Mouse (Mus musculus): ENCODE results near the gene Tmem143. TPM values are rescaled to one million over a fixed set of nuclear protein-coding genes. Genes with fewer than 3 reads are reported as not detected.

Tmem143 gene
- polyA plus RNA-seq, 1 experiment from 2014 or later: 5.1 TPM

DNA sequence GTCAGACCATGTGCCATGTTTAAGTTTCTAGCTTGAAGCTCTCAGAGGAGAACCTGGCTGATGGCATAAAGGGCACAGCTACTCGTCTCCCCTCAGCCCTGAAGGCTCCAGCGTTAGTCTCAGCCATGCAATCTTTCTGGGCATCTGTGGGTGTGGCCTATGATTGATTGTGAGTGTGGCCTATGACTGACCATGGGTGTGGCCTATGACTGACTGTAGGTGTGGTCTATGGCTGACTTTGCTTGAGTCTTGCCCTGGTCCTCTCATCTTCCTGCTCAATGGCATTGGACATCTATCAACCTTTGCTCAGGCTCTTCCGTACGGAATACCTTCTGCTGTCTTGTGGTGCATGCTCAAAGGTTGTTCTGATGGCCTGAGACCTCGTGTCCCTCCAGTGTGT, 4.8 kb downstream of the Tmem143 start:
- Histone ChIP-seq H3K27me3 (ENCODE audit: control insufficient read depth, insufficient read depth, low read length) (no peaks in the 10 kb centered on the region), H3K27ac (replicated peaks; ENCODE audit: low read depth, low read length) (no peak overlapping the region), H3K4me1 (ENCODE audit: control insufficient read depth, insufficient read depth, low read length) (peaks cover 8% of the 10 kb centered on the region), H3K9ac (replicated peaks; ENCODE audit: low read length) (no peak overlapping the region), H3K4me2 (ENCODE audit: low read length) (no peak overlapping the region), H3K9me3 (ENCODE audit: control insufficient read depth, low read length) (no peaks in the 10 kb centered on the region), H3K36me3 (ENCODE audit: control insufficient read depth, insufficient read depth, low read length) (no peaks in the 10 kb centered on the region), H3K4me3 (replicated peaks; ENCODE audit: low read depth, low read length) (no peak overlapping the region)
- 64% methylated on average over 5 of the region's 5 CpGs for WGBS
- no peak for DNase-seq
- ATAC-seq (ENCODE audit: low FRiP score, low TSS enrichment): no peak

DNA sequence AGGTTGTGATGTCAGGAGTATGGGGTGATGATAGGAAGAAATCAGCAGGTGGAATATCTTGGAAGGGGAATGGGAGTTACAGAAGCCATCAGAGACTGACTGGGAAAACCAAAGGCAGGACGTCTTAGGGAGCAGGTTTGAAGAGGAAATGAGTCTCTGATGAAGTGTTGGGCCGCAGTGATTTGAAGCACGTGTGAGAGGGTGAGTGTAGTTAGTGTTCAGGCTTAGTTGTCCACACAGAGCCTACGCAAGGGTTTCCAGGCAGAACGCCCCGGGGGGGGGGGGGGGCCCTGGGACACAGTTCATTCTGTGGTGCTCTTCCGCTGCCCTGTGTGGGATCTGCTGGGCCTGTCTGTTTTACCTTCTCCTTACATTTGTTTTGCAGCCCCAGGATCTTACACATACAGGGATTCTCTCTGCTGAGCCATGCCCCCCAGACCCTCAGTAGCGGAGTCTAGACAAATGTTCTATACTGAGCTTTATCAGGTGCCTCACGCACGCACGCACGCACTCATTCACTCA, 5.8 kb downstream of the Tmem143 start:
- DNase-seq (no peak), ATAC-seq (ENCODE audit: low FRiP score, low TSS enrichment) (no peak)
- WGBS: 84% methylated on average over 12 of the region's 12 CpGs
- Histone ChIP-seq H3K36me3 (ENCODE audit: control insufficient read depth, insufficient read depth, low read length) (no peaks in the 10 kb centered on the region), H3K27me3 (ENCODE audit: control insufficient read depth, insufficient read depth, low read length) (no peaks in the 10 kb centered on the region), H3K4me2 (ENCODE audit: low read length) (no peak overlapping the region), H3K4me3 (replicated peaks; ENCODE audit: low read depth, low read length) (no peak overlapping the region), H3K4me1 (ENCODE audit: control insufficient read depth, insufficient read depth, low read length) (peaks cover 4% of the 10 kb centered on the region), H3K9me3 (ENCODE audit: control insufficient read depth, low read length) (no peaks in the 10 kb centered on the region), H3K27ac (replicated peaks; ENCODE audit: low read depth, low read length) (0 out of 2 replicates have a peak overlapping the region, but pooled peaks have one; percentile 13), H3K9ac (replicated peaks; ENCODE audit: low read length) (no peak overlapping the region)

- no peak overlapping the region for H3K27ac ChIP-seq (replicated peaks; ENCODE audit: low read depth, low read length)
- no peaks in the 10 kb centered on the region for H3K9me3 ChIP-seq (ENCODE audit: control insufficient read depth, low read length)
- H3K27me3 ChIP-seq (ENCODE audit: control insufficient read depth, insufficient read depth, low read length): no peaks in the 10 kb centered on the region
- 92% methylated on average over 9 of the region's 9 CpGs for WGBS
- no peaks in the 10 kb centered on the region for H3K4me1 ChIP-seq (ENCODE audit: control insufficient read depth, insufficient read depth, low read length)
- no peak for ATAC-seq (ENCODE audit: low FRiP score, low TSS enrichment)
- no peak overlapping the region for H3K4me2 ChIP-seq (ENCODE audit: low read length)
- no peak overlapping the region for H3K4me3 ChIP-seq (replicated peaks; ENCODE audit: low read depth, low read length)
- no peak for DNase-seq
- no peak overlapping the region for H3K9ac ChIP-seq (replicated peaks; ENCODE audit: low read length)
- H3K36me3 ChIP-seq (ENCODE audit: control insufficient read depth, insufficient read depth, low read length): peaks cover 10% of the 10 kb centered on the region; the same call in 1 of the 2 replicates
Observed at GRCm38 (mm10) chr7:45906622-45907021, 9.9 kb downstream of the Tmem143 start.

DNA sequence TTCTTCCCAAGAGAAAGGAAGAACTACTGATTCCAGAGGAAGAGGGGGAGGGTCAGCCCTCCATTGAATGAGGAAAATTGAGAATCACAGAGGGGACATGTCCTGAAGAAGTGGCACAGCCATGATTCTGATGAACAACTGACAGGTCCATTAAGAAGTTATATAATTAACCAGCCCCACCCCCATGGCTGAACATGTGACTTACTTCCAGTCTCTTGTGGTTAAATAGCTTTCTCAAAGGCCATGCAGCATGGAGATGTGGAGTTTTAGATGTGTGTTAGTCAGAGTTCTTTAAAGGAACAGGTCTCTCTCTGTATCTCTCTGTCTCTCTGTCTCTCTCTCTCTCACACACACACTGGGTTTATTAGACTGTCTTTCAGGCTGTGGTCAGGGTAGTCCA, 11.6 kb downstream of the Tmem143 start:
- ATAC-seq (ENCODE audit: low FRiP score, low TSS enrichment) (no peak), DNase-seq (no peak)
- Histone ChIP-seq H3K9me3 (ENCODE audit: control insufficient read depth, low read length) (no peaks in the 10 kb centered on the region), H3K9ac (replicated peaks; ENCODE audit: low read length) (no peak overlapping the region), H3K4me1 (ENCODE audit: control insufficient read depth, insufficient read depth, low read length) (no peaks in the 10 kb centered on the region), H3K36me3 (ENCODE audit: control insufficient read depth, insufficient read depth, low read length) (peaks cover 10% of the 10 kb centered on the region), H3K27ac (replicated peaks; ENCODE audit: low read depth, low read length) (no peak overlapping the region), H3K4me2 (ENCODE audit: low read length) (no peak overlapping the region), H3K27me3 (ENCODE audit: control insufficient read depth, insufficient read depth, low read length) (no peaks in the 10 kb centered on the region), H3K4me3 (replicated peaks; ENCODE audit: low read depth, low read length) (no peak overlapping the region)

DNA sequence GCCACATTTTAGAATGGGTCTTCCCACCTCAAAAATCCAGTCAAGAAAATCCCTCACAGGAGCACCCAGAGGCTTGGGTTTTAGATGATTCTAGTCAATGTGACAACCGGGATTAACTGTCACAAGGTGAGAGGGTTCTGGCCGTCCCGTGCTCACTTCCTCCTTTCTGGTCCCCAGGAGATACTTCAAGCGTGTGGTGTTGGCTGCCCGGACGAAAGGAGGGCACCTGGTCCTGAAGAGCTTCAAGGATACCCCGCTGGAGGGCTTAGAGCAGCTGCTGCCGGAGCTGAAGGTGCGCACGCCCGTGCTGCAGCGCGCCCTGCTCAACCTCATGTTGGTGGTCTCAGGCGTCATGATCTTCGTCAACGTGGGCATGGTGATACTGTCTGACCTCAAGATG, 12.4 kb downstream of the Tmem143 start:
- H3K4me1 ChIP-seq (ENCODE audit: control insufficient read depth, insufficient read depth, low read length): no peaks in the 10 kb centered on the region
- DNase-seq: no peak
- ATAC-seq (ENCODE audit: low FRiP score, low TSS enrichment): no peak
- no peak overlapping the region for H3K4me3 ChIP-seq (replicated peaks; ENCODE audit: low read depth, low read length)
- H3K9ac ChIP-seq (replicated peaks; ENCODE audit: low read length): no peak overlapping the region
- peaks cover 10% of the 10 kb centered on the region for H3K36me3 ChIP-seq (ENCODE audit: control insufficient read depth, insufficient read depth, low read length)
- 91% methylated on average over 16 of the region's 16 CpGs for WGBS
- no peaks in the 10 kb centered on the region for H3K9me3 ChIP-seq (ENCODE audit: control insufficient read depth, low read length)
- no peak overlapping the region for H3K27ac ChIP-seq (replicated peaks; ENCODE audit: low read depth, low read length)
- H3K27me3 ChIP-seq (ENCODE audit: control insufficient read depth, insufficient read depth, low read length): no peaks in the 10 kb centered on the region
- H3K4me2 ChIP-seq (ENCODE audit: low read length): no peak overlapping the region

GRCm38 (mm10) chr7:45914067-45914466, 17.3 kb downstream of the Tmem143 start:
- H3K36me3 ChIP-seq (ENCODE audit: control insufficient read depth, insufficient read depth, low read length): peaks cover 10% of the 10 kb centered on the region
- no peak for ATAC-seq (ENCODE audit: low FRiP score, low TSS enrichment)

GRCm38 (mm10) chr7:45915011-45915410, 18.3 kb downstream of the Tmem143 start:
- Histone ChIP-seq H3K36me3 (ENCODE audit: control insufficient read depth, insufficient read depth, low read length) (peaks cover under 1% of the 10 kb centered on the region; the same call in 1 of the 2 replicates), H3K27me3 (ENCODE audit: control insufficient read depth, insufficient read depth, low read length) (no peaks in the 10 kb centered on the region), H3K9ac (replicated peaks; ENCODE audit: low read length) (no peak overlapping the region), H3K4me3 (replicated peaks; ENCODE audit: low read depth, low read length) (no peak overlapping the region), H3K4me1 (ENCODE audit: control insufficient read depth, insufficient read depth, low read length) (peaks cover 18% of the 10 kb centered on the region), H3K9me3 (ENCODE audit: control insufficient read depth, low read length) (no peaks in the 10 kb centered on the region), H3K4me2 (ENCODE audit: low read length) (no peak overlapping the region), H3K27ac (replicated peaks; ENCODE audit: low read depth, low read length) (no peak overlapping the region)
- DNase-seq (no peak), ATAC-seq (ENCODE audit: low FRiP score, low TSS enrichment) (no peak)
- 86% methylated on average over 5 of the region's 5 CpGs for WGBS

More at GRCm38 (mm10) chr7:45914067-45914466, 17.3 kb downstream of the Tmem143 start:
- Histone ChIP-seq H3K4me3 (replicated peaks; ENCODE audit: low read depth, low read length) (no peak overlapping the region), H3K9me3 (ENCODE audit: control insufficient read depth, low read length) (no peaks in the 10 kb centered on the region), H3K27me3 (ENCODE audit: control insufficient read depth, insufficient read depth, low read length) (no peaks in the 10 kb centered on the region), H3K4me2 (ENCODE audit: low read length) (no peak overlapping the region), H3K9ac (replicated peaks; ENCODE audit: low read length) (no peak overlapping the region), H3K4me1 (ENCODE audit: control insufficient read depth, insufficient read depth, low read length) (peaks cover 18% of the 10 kb centered on the region), H3K27ac (replicated peaks; ENCODE audit: low read depth, low read length) (no peak overlapping the region)
- no peak for DNase-seq
- 93% methylated on average over 6 of the region's 6 CpGs for WGBS

DNA sequence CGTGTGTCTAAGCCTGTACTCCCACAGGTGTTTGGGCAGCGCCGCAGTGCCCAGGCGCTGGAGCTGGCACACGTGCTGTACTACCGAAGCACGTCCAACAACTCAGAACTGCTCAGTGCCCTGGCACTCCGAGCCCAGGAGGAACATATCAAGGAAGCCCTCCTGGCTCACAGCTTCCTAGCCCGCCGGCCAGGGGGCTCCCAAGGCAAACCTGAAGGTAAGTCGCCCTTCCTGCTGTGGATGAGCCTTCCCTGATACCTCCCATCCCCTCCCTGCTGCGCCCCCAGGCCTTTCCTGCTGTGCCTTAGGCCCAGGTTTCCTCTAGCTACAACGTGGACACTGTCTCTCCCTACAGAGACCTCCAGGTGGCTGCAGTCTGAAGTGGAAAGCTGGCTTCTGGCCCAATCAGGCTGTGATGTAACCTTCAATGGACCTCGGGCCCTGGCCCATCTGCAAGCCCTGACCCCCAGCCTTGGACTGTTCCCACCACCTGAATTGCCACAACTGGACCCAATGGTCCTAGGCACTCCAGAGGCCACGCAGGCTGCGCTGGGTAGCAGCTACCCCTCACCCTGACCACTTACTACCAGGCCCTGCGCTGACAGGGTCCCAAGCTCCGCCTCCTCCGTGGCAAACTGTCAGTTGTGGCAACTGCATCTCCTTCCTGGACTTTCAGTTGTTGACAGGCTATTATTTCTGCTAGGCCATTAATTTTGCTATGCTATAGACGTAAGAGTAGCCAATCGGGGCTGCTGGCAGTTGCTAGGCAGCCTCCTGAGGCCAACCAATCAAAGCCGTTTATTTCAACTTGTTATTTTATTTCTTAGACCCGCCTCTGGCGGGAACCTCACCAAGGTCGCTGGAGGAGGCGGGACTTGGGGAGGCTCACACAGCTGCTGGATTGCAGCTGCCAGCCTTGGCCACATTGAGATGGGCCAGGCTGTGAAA, 19.6 kb downstream of the Tmem143 start:
- Histone ChIP-seq H3K9me3 (ENCODE audit: control insufficient read depth, low read length) (no peaks in the 10 kb centered on the region), H3K36me3 (ENCODE audit: control insufficient read depth, insufficient read depth, low read length) (no peaks in the 10 kb centered on the region; the same call in 1 of the 2 replicates), H3K27me3 (ENCODE audit: control insufficient read depth, insufficient read depth, low read length) (no peaks in the 10 kb centered on the region), H3K4me3 (replicated peaks; ENCODE audit: low read depth, low read length) (peak overlapping the region; percentile 26), H3K4me1 (ENCODE audit: control insufficient read depth, insufficient read depth, low read length) (peaks cover 18% of the 10 kb centered on the region), H3K27ac (replicated peaks; ENCODE audit: low read depth, low read length) (peak overlapping the region; percentile 81), H3K4me2 (ENCODE audit: low read length) (peak overlapping the region; percentile 53), H3K9ac (replicated peaks; ENCODE audit: low read length) (peak overlapping the region; percentile 42)
- WGBS: 33% methylated on average over 26 of the region's 26 CpGs
- DNase-seq (peak; percentile 90), ATAC-seq (ENCODE audit: low FRiP score, low TSS enrichment) (peak; percentile 84)

Data from midbrain, embryonic 14.5 days (tissue).